9 mouse cellular contexts compared by ENCODE assay signal in genomic region chr9:107974491-107975171, GRCm38 (mm10). TPM values are rescaled to one million over a fixed set of nuclear protein-coding genes. Genes with fewer than 3 reads are reported as not detected.
DNase-seq lines count a peak whose midpoint lies in the region; ATAC-seq and TF ChIP-seq lines count a peak whose summit lies in the region.
"Had no signal": no experiment of that assay in that cellular context is flagged by ENCODE, and none has a peak within 500 bp of the region (broad histone marks: within the 10 kb centered on the region; RNA-seq: fewer than 3 reads in every experiment).

No protein-coding gene starts in this region.

- no peak for DNase-seq in heart, postnatal 4 days
- DNase-seq in MEL-GATA-1-ER (ENCODE audit: extremely low read depth, low read depth) = peak; percentile 90
- no peak for DNase-seq in heart, postnatal 0 days (ENCODE audit: low spot score)
- DNase-seq in gastrocnemius, postnatal 25 days = no peak
- DNase-seq in thymus, postnatal 14 days = no peak
- no peak for DNase-seq in gastrocnemius, adult 8-10 months (ENCODE audit: low spot score in 2 of 2)

- no peak overlapping the region for H3K4me3 ChIP-seq in heart, embryonic 14.5 days (ENCODE audit: control insufficient read depth in 1 of 2, insufficient read depth in 1 of 2, low read depth in 1 of 2, low read length in 2 of 2)
- H3K4me3 ChIP-seq in heart, postnatal 0 days (ENCODE audit: low read depth, low read length) = peak overlapping the region; percentile 50
- H3K4me3 ChIP-seq in macrophage (ENCODE audit: inconsistent target) = peak overlapping the region; percentile 88; the same call in 1 of the 2 replicates

- peak overlapping the region; percentile 72 for H3K4me2 ChIP-seq in heart, embryonic 14.5 days (ENCODE audit: low read length)
- H3K4me2 ChIP-seq in heart, postnatal 0 days (ENCODE audit: low read depth, low read length) = peak overlapping the region; percentile 68; the same call in 1 of the 2 replicates

- H3K36me3 ChIP-seq in heart, embryonic 14.5 days (ENCODE audit: control insufficient read depth, insufficient read depth, low read length) = peaks cover 25% of the 10 kb centered on the region
- H3K36me3 ChIP-seq in heart, postnatal 0 days (replicated peaks; ENCODE audit: control insufficient read depth, insufficient read depth, low read length) = peaks cover 14% of the 10 kb centered on the region
- H3K36me3 ChIP-seq in macrophage (ENCODE audit: inconsistent target) = peaks cover 30% of the 10 kb centered on the region

- no peaks in the 10 kb centered on the region for H3K27me3 ChIP-seq in heart, embryonic 14.5 days (ENCODE audit: control insufficient read depth, insufficient read depth, low read length)
- H3K27me3 ChIP-seq in heart, postnatal 0 days (ENCODE audit: control insufficient read depth, insufficient read depth, low read length) = no peaks in the 10 kb centered on the region

- no peak for TF ChIP-seq CTCF in heart, postnatal 0 days (IDR thresholded peaks at IDR 0.05; ENCODE audit: low read depth)

- peaks cover 18 to 42% of the 10 kb centered on the region in 2 experiments for H3K4me1 ChIP-seq in heart, embryonic 14.5 days (ENCODE audit: control insufficient read depth in 2 of 2, insufficient read depth in 2 of 2, low read length in 2 of 2)
- H3K4me1 ChIP-seq in heart, postnatal 0 days (ENCODE audit: control insufficient read depth, insufficient read depth) = peaks cover 28% of the 10 kb centered on the region

- no peak for ATAC-seq in heart, embryonic 14.5 days (ENCODE audit: insufficient number of reproducible peaks, insufficient read depth, low FRiP score, low read depth)
- ATAC-seq in heart, postnatal 0 days (ENCODE audit: insufficient read depth, low read depth) = peak; percentile 12; the same call in 1 of the 2 replicates
- ATAC-seq: forebrain, embryonic 16.5 days had no signal

- H3K9me3 ChIP-seq in heart, embryonic 14.5 days (ENCODE audit: control insufficient read depth, low read length) = no peaks in the 10 kb centered on the region
- no peaks in the 10 kb centered on the region for H3K9me3 ChIP-seq in heart, postnatal 0 days (replicated peaks; ENCODE audit: control insufficient read depth, low read length)

- H3K9ac ChIP-seq in heart, embryonic 14.5 days (ENCODE audit: low read length) = no peak overlapping the region
- 0 out of 2 replicates have a peak overlapping the region, but pooled peaks have one; percentile 63 for H3K9ac ChIP-seq in heart, postnatal 0 days (replicated peaks; ENCODE audit: low read depth, low read length)

- no peak; the same call in 1 of the 2 replicates for TF ChIP-seq EP300 in heart, postnatal 0 days (IDR thresholded peaks at IDR 0.05; ENCODE audit: low read depth)

- H3K27ac ChIP-seq in heart, embryonic 14.5 days (replicated peaks in 1 of 2; ENCODE audit: control insufficient read depth in 1 of 2, insufficient read depth in 1 of 2, low read depth in 2 of 2, low read length in 2 of 2) = peak overlapping the region; percentile 83 to 93
- peak overlapping the region; percentile 90 for H3K27ac ChIP-seq in heart, postnatal 0 days (ENCODE audit: low read depth)
- peak overlapping the region; percentile 91 for H3K27ac ChIP-seq in macrophage

- H3K79me2 ChIP-seq in macrophage (ENCODE audit: inconsistent target) = peaks cover 43% of the 10 kb centered on the region

- 28% methylated on average over 10 of the region's 10 CpGs for WGBS in heart, embryonic 14.5 days
- 23% methylated on average over 10 of the region's 10 CpGs for WGBS in heart, postnatal 0 days
- 59% methylated on average over 10 of the region's 10 CpGs for WGBS in macrophage (ENCODE audit: missing documents)

RNA-seq across cellular contexts. Expression of gene Uba7, which starts 0.7 kb away (rescaled TPM):
- 33.1 and 34.2 TPM in 2 replicates for polyA plus RNA-seq in heart, embryonic 14.5 days (2014; fragmentation: Nextera tagmentation; extraction: Ambion mirVana)
- 10 to 100 TPM; 13.6 to 13.9 TPM for total RNA-seq in heart, postnatal 4 days (2021)
- total RNA-seq in heart, postnatal 0 days (2014; rRNA removed; ENCODE audit: low replicate concordance) = 52.0 and 55.6 TPM in 2 replicates
- 16.4 and 18.0 TPM in 2 replicates for polyA plus RNA-seq in heart, postnatal 0 days (2015; fragmentation: Nextera tagmentation; extraction: Ambion mirVana)
- 1,000 to 10,000 TPM in 12 of 26 experiments, 100 to 1,000 TPM in 14; 250 to 2,198 (median 954) TPM for total RNA-seq in macrophage (2018; cell fraction: chromatin; rRNA removed)
- 100 to 1,000 TPM in 13 of 26 experiments, 10 to 100 TPM in 13; 45.4 to 312 (median 100) TPM for total RNA-seq in macrophage (2018; cell fraction: cytosol; rRNA removed)
- total RNA-seq in macrophage (2018; cell fraction: nucleus; rRNA removed) = 1,000 to 10,000 TPM in 4 of 26 experiments, 100 to 1,000 TPM in 22; 146 to 1,165 (median 457) TPM
- 33.6 to 130 TPM (median 36.8 TPM) in 3 replicates for polyA plus RNA-seq in macrophage (2018)
- total RNA-seq in gastrocnemius, postnatal 25 days (2021) = 1 to 10 TPM; 2.4 to 2.8 TPM
- total RNA-seq in gastrocnemius, adult 8-10 months (2022) = 1 to 10 TPM; 2.2 to 2.7 (median 2.5) TPM

RNA-seq across cellular contexts. Expression of gene Gm20661, which starts 8.2 kb away (rescaled TPM):
- polyA plus RNA-seq in heart, embryonic 14.5 days (2014; fragmentation: Nextera tagmentation; extraction: Ambion mirVana) = 2.1 and 3.8 TPM in 2 replicates
- total RNA-seq in heart, postnatal 4 days (2021) = 1 to 10 TPM in 1 of 2 experiments, under 1 TPM in 1; 0.72 to 1.2 TPM
- total RNA-seq in heart, postnatal 0 days (2014; rRNA removed; ENCODE audit: low replicate concordance) = 0.19 and 4.6 TPM in 2 replicates
- 0.52 and 0.57 TPM in 2 replicates for polyA plus RNA-seq in heart, postnatal 0 days (2015; fragmentation: Nextera tagmentation; extraction: Ambion mirVana)
- 10 to 100 TPM in 1 of 26 experiments, 1 to 10 TPM in 25; 1.2 to 10.4 (median 4.3) TPM for total RNA-seq in macrophage (2018; cell fraction: chromatin; rRNA removed)
- under 1 TPM in 7 of 26 experiments, not detected in 19; 0.10 to 0.26 (median 0.14) TPM for total RNA-seq in macrophage (2018; cell fraction: cytosol; rRNA removed)
- 1 to 10 TPM in 25 of 26 experiments, under 1 TPM in 1; 0.72 to 6.5 (median 2.3) TPM for total RNA-seq in macrophage (2018; cell fraction: nucleus; rRNA removed)
- 0.16 to 0.26 TPM in 2 of 3 replicates, not detected in the other for polyA plus RNA-seq in macrophage (2018)
- total RNA-seq in gastrocnemius, postnatal 25 days (2021) = not detected
- not detected for total RNA-seq in gastrocnemius, adult 8-10 months (2022)

RNA-seq across cellular contexts. Expression of gene Inka1, which starts 11.0 kb away (rescaled TPM):
- 46.0 and 49.2 TPM in 2 replicates for polyA plus RNA-seq in heart, embryonic 14.5 days (2014; fragmentation: Nextera tagmentation; extraction: Ambion mirVana)
- total RNA-seq in heart, postnatal 4 days (2021) = 10 to 100 TPM; 24.8 to 27.7 TPM
- 34.0 and 34.3 TPM in 2 replicates for total RNA-seq in heart, postnatal 0 days (2014; rRNA removed; ENCODE audit: low replicate concordance)
- 37.0 and 38.4 TPM in 2 replicates for polyA plus RNA-seq in heart, postnatal 0 days (2015; fragmentation: Nextera tagmentation; extraction: Ambion mirVana)
- 10 to 100 TPM in 1 of 26 experiments, 1 to 10 TPM in 21, under 1 TPM in 2, not detected in 2; 0.78 to 11.7 (median 3.4) TPM for total RNA-seq in macrophage (2018; cell fraction: chromatin; rRNA removed)
- 10 to 100 TPM in 17 of 26 experiments, 1 to 10 TPM in 9; 1.9 to 25.9 (median 13.4) TPM for total RNA-seq in macrophage (2018; cell fraction: cytosol; rRNA removed)
- 10 to 100 TPM in 2 of 26 experiments, 1 to 10 TPM in 23, not detected in 1; 1.2 to 14.3 (median 5.4) TPM for total RNA-seq in macrophage (2018; cell fraction: nucleus; rRNA removed)
- 5.7 to 14.7 TPM (median 13.6 TPM) in 3 replicates for polyA plus RNA-seq in macrophage (2018)
- total RNA-seq in gastrocnemius, postnatal 25 days (2021) = 1 to 10 TPM; 2.8 to 3.1 TPM
- 1 to 10 TPM; 1.3 to 2.5 (median 2.0) TPM for total RNA-seq in gastrocnemius, adult 8-10 months (2022)

RNA-seq across cellular contexts. Expression of gene Cdhr4, which starts 17.7 kb away (rescaled TPM):
- 4.8 and 8.4 TPM in 2 replicates for polyA plus RNA-seq in heart, embryonic 14.5 days (2014; fragmentation: Nextera tagmentation; extraction: Ambion mirVana)
- total RNA-seq in heart, postnatal 4 days (2021) = 1 to 10 TPM; 1.4 to 2.1 TPM
- total RNA-seq in heart, postnatal 0 days (2014; rRNA removed; ENCODE audit: low replicate concordance) = 1.5 and 10.0 TPM in 2 replicates
- 1.3 and 1.7 TPM in 2 replicates for polyA plus RNA-seq in heart, postnatal 0 days (2015; fragmentation: Nextera tagmentation; extraction: Ambion mirVana)
- 10 to 100 TPM in 12 of 26 experiments, 1 to 10 TPM in 14; 2.0 to 20.4 (median 9.8) TPM for total RNA-seq in macrophage (2018; cell fraction: chromatin; rRNA removed)
- 1 to 10 TPM in 3 of 26 experiments, under 1 TPM in 19, not detected in 4; 0.10 to 1.6 (median 0.39) TPM for total RNA-seq in macrophage (2018; cell fraction: cytosol; rRNA removed)
- total RNA-seq in macrophage (2018; cell fraction: nucleus; rRNA removed) = 10 to 100 TPM in 4 of 26 experiments, 1 to 10 TPM in 22; 1.7 to 14.7 (median 6.3) TPM
- 0.30 to 2.2 TPM in 2 of 3 replicates, not detected in the other for polyA plus RNA-seq in macrophage (2018)
- under 1 TPM; 0.43 to 0.48 TPM for total RNA-seq in gastrocnemius, postnatal 25 days (2021)
- total RNA-seq in gastrocnemius, adult 8-10 months (2022) = not detected

RNA-seq across cellular contexts. Expression of gene Gm20662, which starts 21.5 kb away (rescaled TPM):
- polyA plus RNA-seq in heart, embryonic 14.5 days (2014; fragmentation: Nextera tagmentation; extraction: Ambion mirVana) = 0.55 and 0.71 TPM in 2 replicates
- total RNA-seq in heart, postnatal 4 days (2021) = 1 to 10 TPM in 1 of 2 experiments, under 1 TPM in 1; 0.17 to 1.6 TPM
- 1.8 TPM in 1 of 2 replicates, not detected in the other for total RNA-seq in heart, postnatal 0 days (2014; rRNA removed; ENCODE audit: low replicate concordance)
- polyA plus RNA-seq in heart, postnatal 0 days (2015; fragmentation: Nextera tagmentation; extraction: Ambion mirVana) = 0.56 and 0.62 TPM in 2 replicates
- 1 to 10 TPM in 15 of 26 experiments, under 1 TPM in 7, not detected in 4; 0.46 to 5.0 (median 1.7) TPM for total RNA-seq in macrophage (2018; cell fraction: chromatin; rRNA removed)
- total RNA-seq in macrophage (2018; cell fraction: cytosol; rRNA removed) = 1 to 10 TPM in 17 of 26 experiments, under 1 TPM in 7, not detected in 2; 0.59 to 3.3 (median 1.7) TPM
- 1 to 10 TPM in 14 of 26 experiments, under 1 TPM in 1, not detected in 11; 0.75 to 6.9 (median 2.0) TPM for total RNA-seq in macrophage (2018; cell fraction: nucleus; rRNA removed)
- polyA plus RNA-seq in macrophage (2018) = 1.0 to 1.3 TPM in 2 of 3 replicates, not detected in the other
- total RNA-seq in gastrocnemius, postnatal 25 days (2021) = not detected
- 1 to 10 TPM in 3 of 4 experiments, not detected in 1; 1.3 to 1.9 (median 1.3) TPM for total RNA-seq in gastrocnemius, adult 8-10 months (2022)

Comparison
In these comparisons a context has a peak if more than half of its experiments do, and no peak if none do; other contexts are left out.
1. H3K4me3 ChIP-seq: peak in heart, postnatal 0 days (single experiment) and macrophage (single experiment); none in heart, embryonic 14.5 days (0 of 2).
2. Peak in every context shown above with its lines, with median percentiles within 50 percentile points of each other: H3K27ac ChIP-seq.